ENCODE assay signal across 26 mouse cellular contexts in genomic region chr6:128136654-128137053, GRCm38 (mm10). TPM values are rescaled to one million over a fixed set of nuclear protein-coding genes. Genes with fewer than 3 reads are reported as not detected.
DNase-seq lines count a peak whose midpoint lies in the region; ATAC-seq lines count a peak whose summit lies in the region.
"Had no signal": no experiment of that assay in that cellular context is flagged by ENCODE, and none has a peak within 500 bp of the region (broad histone marks: within the 10 kb centered on the region; RNA-seq: fewer than 3 reads in every experiment).

No protein-coding gene starts in this region.

- 64% methylated on average over 3 of the region's 3 CpGs for WGBS in embryonic facial prominence, embryonic 10.5 days
- WGBS in embryonic facial prominence, embryonic 13.5 days = 32% methylated on average over 3 of the region's 3 CpGs
- WGBS in limb, embryonic 13.5 days = 17% methylated on average over 3 of the region's 3 CpGs

- H3K4me3 ChIP-seq in embryonic facial prominence, embryonic 10.5 days = no peak overlapping the region
- no peak overlapping the region for H3K4me3 ChIP-seq in embryonic facial prominence, embryonic 13.5 days
- no peak overlapping the region for H3K4me3 ChIP-seq in limb, embryonic 13.5 days
- H3K4me3 ChIP-seq: forebrain, embryonic 13.5 days; heart, embryonic 15.5 days; hindbrain, embryonic 12.5 days; kidney, embryonic 15.5 days; layer of hippocampus, adult 2 months; lung, embryonic 15.5 days; midbrain, embryonic 15.5 days had no signal

- H3K9me3 ChIP-seq in embryonic facial prominence, embryonic 10.5 days = no peaks in the 10 kb centered on the region
- no peaks in the 10 kb centered on the region for H3K9me3 ChIP-seq in embryonic facial prominence, embryonic 13.5 days
- no peaks in the 10 kb centered on the region for H3K9me3 ChIP-seq in limb, embryonic 13.5 days
- H3K9me3 ChIP-seq: forebrain, embryonic 13.5 days; heart, embryonic 15.5 days; hindbrain, embryonic 12.5 days; kidney, embryonic 15.5 days; lung, embryonic 15.5 days; midbrain, embryonic 15.5 days had no signal

- H3K9ac ChIP-seq in embryonic facial prominence, embryonic 13.5 days = no peak overlapping the region
- no peak overlapping the region for H3K9ac ChIP-seq in limb, embryonic 13.5 days
- H3K9ac ChIP-seq: forebrain, embryonic 13.5 days; heart, embryonic 15.5 days; hindbrain, embryonic 12.5 days; kidney, embryonic 15.5 days; lung, embryonic 15.5 days; midbrain, embryonic 15.5 days had no signal

- H3K36me3 ChIP-seq in embryonic facial prominence, embryonic 10.5 days (replicated peaks) = peaks cover 6% of the 10 kb centered on the region; the same call in 1 of the 2 replicates
- H3K36me3 ChIP-seq in embryonic facial prominence, embryonic 13.5 days = peaks cover 7% of the 10 kb centered on the region; the same call in 1 of the 2 replicates
- peaks cover 6% of the 10 kb centered on the region; the same call in 1 of the 2 replicates for H3K36me3 ChIP-seq in limb, embryonic 13.5 days
- H3K36me3 ChIP-seq: heart, embryonic 15.5 days; hindbrain, embryonic 12.5 days; kidney, embryonic 15.5 days; lung, embryonic 15.5 days; midbrain, embryonic 15.5 days had no signal

- H3K4me2 ChIP-seq in embryonic facial prominence, embryonic 13.5 days = no peak overlapping the region
- H3K4me2 ChIP-seq in limb, embryonic 13.5 days (replicated peaks) = no peak overlapping the region
- H3K4me2 ChIP-seq: forebrain, embryonic 13.5 days; heart, embryonic 15.5 days; hindbrain, embryonic 12.5 days; kidney, embryonic 15.5 days; liver, embryonic 11.5 days; lung, embryonic 15.5 days; midbrain, embryonic 15.5 days had no signal

- 0 out of 2 replicates have a peak overlapping the region, but pooled peaks have one; percentile 32 for H3K27ac ChIP-seq in embryonic facial prominence, embryonic 10.5 days (replicated peaks)
- peak overlapping the region; percentile 73 for H3K27ac ChIP-seq in embryonic facial prominence, embryonic 13.5 days
- H3K27ac ChIP-seq in limb, embryonic 13.5 days = no peak overlapping the region; the same call in 1 of the 2 replicates
- H3K27ac ChIP-seq: forebrain, embryonic 13.5 days; hindbrain, embryonic 12.5 days; midbrain, embryonic 15.5 days had no signal

- H3K27me3 ChIP-seq in embryonic facial prominence, embryonic 10.5 days (replicated peaks; ENCODE audit: low read depth, poor library complexity, severe bottlenecking) = no peaks in the 10 kb centered on the region
- H3K27me3 ChIP-seq in embryonic facial prominence, embryonic 13.5 days = no peaks in the 10 kb centered on the region
- no peaks in the 10 kb centered on the region for H3K27me3 ChIP-seq in limb, embryonic 13.5 days
- H3K27me3 ChIP-seq: forebrain, embryonic 13.5 days; heart, embryonic 15.5 days; hindbrain, embryonic 12.5 days; kidney, embryonic 15.5 days; lung, embryonic 15.5 days; midbrain, embryonic 15.5 days had no signal

- peaks cover 61% of the 10 kb centered on the region for H3K4me1 ChIP-seq in embryonic facial prominence, embryonic 10.5 days
- H3K4me1 ChIP-seq in embryonic facial prominence, embryonic 13.5 days = peaks cover 67% of the 10 kb centered on the region
- H3K4me1 ChIP-seq in limb, embryonic 13.5 days = peaks cover 56% of the 10 kb centered on the region

- DNase-seq in kidney, adult 11 months = peak; percentile 6
- no peak for DNase-seq in kidney, postnatal 14 days
- no peak for DNase-seq in embryonic facial prominence, embryonic 10.5 days (ENCODE audit: low spot score)
- DNase-seq in adipocyte (ENCODE audit: low spot score) = no peak
- DNase-seq in cerebellum, postnatal 14 days = no peak
- DNase-seq: adrenal gland, postnatal 36 days; cerebellum, adult 8-10 months; cerebellum, postnatal 36 days; embryo, embryonic 11 days; kidney, postnatal 36 days; right cerebral cortex, adult 18-20 months; right cerebral cortex, postnatal 4 days; thymus, adult 18-20 months; thymus, postnatal 36 days had no signal

- 0 out of 2 replicates have a peak, but pooled peaks have one; percentile 10 for ATAC-seq in embryonic facial prominence, embryonic 13.5 days (ENCODE audit: insufficient number of reproducible peaks, insufficient read depth, low FRiP score, low TSS enrichment, low read depth)
- peak; percentile 38 for ATAC-seq in limb, embryonic 13.5 days (ENCODE audit: low FRiP score, low read depth)
- ATAC-seq: CD4-positive, CD25-positive, alpha-beta regulatory T cell, adult 4 months; forebrain, embryonic 13.5 days; intestine, embryonic 16.5 days; midbrain, embryonic 15.5 days had no signal

RNA-seq across cellular contexts. Expression of gene Tspan9, which starts 6.7 kb away (rescaled TPM):
- polyA plus RNA-seq in embryonic facial prominence, embryonic 10.5 days (2016; fragmentation: Nextera tagmentation; extraction: Ambion mirVana) = 69.3 and 69.7 TPM in 2 replicates
- polyA plus RNA-seq in embryonic facial prominence, embryonic 13.5 days (2015; fragmentation: Nextera tagmentation; extraction: Ambion mirVana) = 115 and 116 TPM in 2 replicates
- polyA plus RNA-seq in limb, embryonic 13.5 days (2015; fragmentation: Nextera tagmentation; extraction: Ambion mirVana) = 125 and 132 TPM in 2 replicates
